Mouse (Mus musculus) bone marrow, adult 2 months (tissue): ENCODE measurements around the gene Pnmal1.

Experiments used
- CTCF ChIP-seq: fragments of 200-500 bp; IDR thresholded peaks from 2 replicates; pipeline ENCODE4 v1.5.1; 2011; ENCODE audit warnings: low read length, control low read depth; ENCODE audit not compliant: control insufficient read depth, insufficient read depth
- POLR2A ChIP-seq: fragments of 200-500 bp; IDR thresholded peaks from 2 replicates; pipeline ENCODE4 v1.6.1; 2011; ENCODE audit warnings: low read depth, mild to moderate bottlenecking, control low read depth, low read length, borderline replicate concordance; ENCODE audit not compliant: control insufficient read depth

- TF ChIP-seq POLR2A (no peak), CTCF (no peak)
Observed at GRCm38 (mm10) chr7:16991681-16992450, 32.4 kb downstream of the Pnmal1 start.
